Mouse (Mus musculus): Measurements from ENCODE around the gene Usp29. TPM values are rescaled to one million over a fixed set of nuclear protein-coding genes. Genes with fewer than 3 reads are reported as not detected.

The Usp29 gene
- polyA plus RNA-seq, 2 experiments = 1.1 to 1.7 TPM

GRCm38 (mm10) chr7:6903489-6903888, 173.1 kb downstream of the Usp29 start:
- 60% methylated on average over 8 of the region's 8 CpGs for WGBS (ENCODE audit: insufficient replicate concordance)
- Histone ChIP-seq H3K9ac (replicated peaks) (no peak overlapping the region), H3K27ac (no peak overlapping the region), H3K4me3 (ENCODE audit: insufficient read depth in 1 of 2, low read depth in 2 of 2, low read length in 2 of 2) (no peak overlapping the region), H3K36me3 (replicated peaks; ENCODE audit: control insufficient read depth, insufficient read depth, low read depth) (no peaks in the 10 kb centered on the region), H3K9me3 (ENCODE audit: control insufficient read depth, low read length) (no peaks in the 10 kb centered on the region), H3K27me3 (ENCODE audit: control insufficient read depth, insufficient read depth, low read length) (no peaks in the 10 kb centered on the region), H3K4me1 (replicated peaks; ENCODE audit: control insufficient read depth in 2 of 2, insufficient read depth in 2 of 2, low read length in 1 of 2) (no peaks in the 10 kb centered on the region), H3K4me2 (ENCODE audit: low read depth) (no peak overlapping the region)
- TF ChIP-seq EP300 (IDR thresholded peaks at IDR 0.05; ENCODE audit: low read depth) = no peak
- no peak for TF ChIP-seq CTCF (IDR thresholded peaks at IDR 0.05; ENCODE audit: low read depth)
- DNase-seq (ENCODE audit: low read depth in 3 of 3, low spot score in 3 of 3) = no peak
- ATAC-seq (ENCODE audit: insufficient read depth) = no peak

GRCm38 (mm10) chr7:6910527-6910926, 180.1 kb downstream of the Usp29 start:
- Histone ChIP-seq H3K9me3 (ENCODE audit: control insufficient read depth, low read length) (no peaks in the 10 kb centered on the region), H3K4me3 (ENCODE audit: insufficient read depth in 1 of 2, low read depth in 2 of 2, low read length in 2 of 2) (no peak overlapping the region), H3K27me3 (ENCODE audit: control insufficient read depth, insufficient read depth, low read length) (no peaks in the 10 kb centered on the region), H3K4me1 (replicated peaks; ENCODE audit: control insufficient read depth in 2 of 2, insufficient read depth in 2 of 2, low read length in 1 of 2) (peaks cover 0 to 18% of the 10 kb centered on the region in 2 experiments; a peak in 2 of 4 replicates), H3K9ac (replicated peaks) (no peak overlapping the region), H3K4me2 (ENCODE audit: low read depth) (no peak overlapping the region), H3K36me3 (replicated peaks; ENCODE audit: control insufficient read depth, insufficient read depth, low read depth) (no peaks in the 10 kb centered on the region), H3K27ac (no peak overlapping the region)
- WGBS (ENCODE audit: insufficient replicate concordance) = 18% methylated on average over 7 of the region's 7 CpGs
- no peak for TF ChIP-seq EP300 (IDR thresholded peaks at IDR 0.05; ENCODE audit: low read depth)
- TF ChIP-seq CTCF (IDR thresholded peaks at IDR 0.05; ENCODE audit: low read depth) = no peak
- ATAC-seq (ENCODE audit: insufficient read depth) (no peak), DNase-seq (ENCODE audit: low read depth in 3 of 3, low spot score in 3 of 3) (no peak)

GRCm38 (mm10) chr7:6911731-6912130, 181.4 kb downstream of the Usp29 start:
- Histone ChIP-seq H3K27me3 (ENCODE audit: control insufficient read depth, insufficient read depth, low read length) (no peaks in the 10 kb centered on the region), H3K4me2 (ENCODE audit: low read depth) (no peak overlapping the region), H3K27ac (no peak overlapping the region), H3K4me3 (ENCODE audit: insufficient read depth in 1 of 2, low read depth in 2 of 2, low read length in 2 of 2) (no peak overlapping the region), H3K9me3 (ENCODE audit: control insufficient read depth, low read length) (no peaks in the 10 kb centered on the region), H3K9ac (replicated peaks) (no peak overlapping the region), H3K4me1 (replicated peaks; ENCODE audit: control insufficient read depth in 2 of 2, insufficient read depth in 2 of 2, low read length in 1 of 2) (peaks cover 0 to 18% of the 10 kb centered on the region in 2 experiments; a peak in 2 of 4 replicates), H3K36me3 (replicated peaks; ENCODE audit: control insufficient read depth, insufficient read depth, low read depth) (no peaks in the 10 kb centered on the region)
- DNase-seq (ENCODE audit: low read depth in 3 of 3, low spot score in 3 of 3) (no peak), ATAC-seq (ENCODE audit: insufficient read depth) (no peak)
- 58% methylated on average over 5 of the region's 5 CpGs for WGBS (ENCODE audit: insufficient replicate concordance)
- TF ChIP-seq CTCF (IDR thresholded peaks at IDR 0.05; ENCODE audit: low read depth) (no peak), EP300 (IDR thresholded peaks at IDR 0.05; ENCODE audit: low read depth) (no peak)

- H3K9ac ChIP-seq (replicated peaks) = no peak overlapping the region
- H3K4me2 ChIP-seq (ENCODE audit: low read depth) = peak overlapping the region; percentile 41
- H3K4me3 ChIP-seq (ENCODE audit: insufficient read depth in 1 of 2, low read depth in 2 of 2, low read length in 2 of 2) = no peak overlapping the region
- no peak for DNase-seq (ENCODE audit: low read depth in 3 of 3, low spot score in 3 of 3)
- no peaks in the 10 kb centered on the region for H3K36me3 ChIP-seq (replicated peaks; ENCODE audit: control insufficient read depth, insufficient read depth, low read depth)
- peaks cover 0 to 18% of the 10 kb centered on the region in 2 experiments; a peak in 2 of 4 replicates for H3K4me1 ChIP-seq (replicated peaks; ENCODE audit: control insufficient read depth in 2 of 2, insufficient read depth in 2 of 2, low read length in 1 of 2)
- WGBS (ENCODE audit: insufficient replicate concordance) = 18% methylated on average over 30 of the region's 30 CpGs
- no peak for ATAC-seq (ENCODE audit: insufficient read depth)
- no peaks in the 10 kb centered on the region for H3K27me3 ChIP-seq (ENCODE audit: control insufficient read depth, insufficient read depth, low read length)
- no peak overlapping the region for H3K27ac ChIP-seq
- no peak for TF ChIP-seq CTCF (IDR thresholded peaks at IDR 0.05; ENCODE audit: low read depth)
- no peak for TF ChIP-seq EP300 (IDR thresholded peaks at IDR 0.05; ENCODE audit: low read depth)
- no peaks in the 10 kb centered on the region for H3K9me3 ChIP-seq (ENCODE audit: control insufficient read depth, low read length)
These were observed 183.3 kb downstream of the Usp29 start for GRCm38 (mm10) chr7:6913439-6914380.

- no peak overlapping the region for H3K27ac ChIP-seq
- no peaks in the 10 kb centered on the region for H3K27me3 ChIP-seq (ENCODE audit: control insufficient read depth, insufficient read depth, low read length)
- TF ChIP-seq CTCF (IDR thresholded peaks at IDR 0.05; ENCODE audit: low read depth) (no peak), EP300 (IDR thresholded peaks at IDR 0.05; ENCODE audit: low read depth) (no peak)
- WGBS (ENCODE audit: insufficient replicate concordance) = 56% methylated on average over 5 of the region's 5 CpGs
- no peaks in the 10 kb centered on the region for H3K9me3 ChIP-seq (ENCODE audit: control insufficient read depth, low read length)
- no peak overlapping the region for H3K4me3 ChIP-seq (ENCODE audit: insufficient read depth in 1 of 2, low read depth in 2 of 2, low read length in 2 of 2)
- no peak overlapping the region for H3K9ac ChIP-seq (replicated peaks)
- no peaks in the 10 kb centered on the region for H3K36me3 ChIP-seq (replicated peaks; ENCODE audit: control insufficient read depth, insufficient read depth, low read depth)
- peaks cover 0 to 6% of the 10 kb centered on the region in 2 experiments; a peak in 2 of 4 replicates for H3K4me1 ChIP-seq (replicated peaks; ENCODE audit: control insufficient read depth in 2 of 2, insufficient read depth in 2 of 2, low read length in 1 of 2)
- H3K4me2 ChIP-seq (ENCODE audit: low read depth) = no peak overlapping the region
- no peak for ATAC-seq (ENCODE audit: insufficient read depth)
- no peak for DNase-seq (ENCODE audit: low read depth in 3 of 3, low spot score in 3 of 3)
These were observed 186.7 kb downstream of the Usp29 start for GRCm38 (mm10) chr7:6917126-6917525.

Data from liver, embryonic 14.5 days (tissue).